Mouse (Mus musculus): ENCODE results near the gene Snd1. TPM values are rescaled to one million over a fixed set of nuclear protein-coding genes. Genes with fewer than 3 reads are reported as not detected.

Snd1 gene
- polyA plus RNA-seq, 1 experiment from 2014 or later: 79.3 TPM

GRCm38 (mm10) chr6:28717845-28718237 lies 242.9 kb downstream of the Snd1 start:
- TF ChIP-seq CTCF (IDR thresholded peaks at IDR 0.05; ENCODE audit: low read depth): no peak
- no peak overlapping the region for H3K27ac ChIP-seq
- ATAC-seq (replicated peaks; ENCODE audit: low FRiP score, low read depth) (no peak), DNase-seq (ENCODE audit: low spot score) (no peak)
- 0 out of 2 replicates have a peak, but pooled peaks cover 3% of the 10 kb centered on the region for H3K4me1 ChIP-seq (replicated peaks; ENCODE audit: insufficient read depth, low read length)
- H3K36me3 ChIP-seq (ENCODE audit: insufficient read depth, low read length): no peaks in the 10 kb centered on the region
- H3K9ac ChIP-seq (ENCODE audit: low read depth, low read length): no peak overlapping the region
- no peaks in the 10 kb centered on the region for H3K27me3 ChIP-seq (ENCODE audit: insufficient read depth, low read length)
- H3K4me2 ChIP-seq (ENCODE audit: low read length): no peak overlapping the region
- H3K9me3 ChIP-seq (replicated peaks; ENCODE audit: low read length): no peaks in the 10 kb centered on the region
- WGBS: 31% methylated on average over 4 of the region's 4 CpGs
- H3K4me3 ChIP-seq (replicated peaks; ENCODE audit: low read depth, low read length): no peak overlapping the region

- no peak overlapping the region for H3K27ac ChIP-seq
- H3K9me3 ChIP-seq (replicated peaks; ENCODE audit: low read length): no peaks in the 10 kb centered on the region
- ATAC-seq (replicated peaks; ENCODE audit: low FRiP score, low read depth) (no peak), DNase-seq (ENCODE audit: low spot score) (no peak)
- H3K4me3 ChIP-seq (replicated peaks; ENCODE audit: low read depth, low read length): no peak overlapping the region
- no peak overlapping the region for H3K4me2 ChIP-seq (ENCODE audit: low read length)
- no peak overlapping the region for H3K9ac ChIP-seq (ENCODE audit: low read depth, low read length)
- WGBS: 86% methylated on average over 9 of the region's 9 CpGs
- no peak for TF ChIP-seq CTCF (IDR thresholded peaks at IDR 0.05; ENCODE audit: low read depth)
- 0 out of 2 replicates have a peak, but pooled peaks cover 2% of the 10 kb centered on the region for H3K36me3 ChIP-seq (ENCODE audit: insufficient read depth, low read length)
- H3K4me1 ChIP-seq (replicated peaks; ENCODE audit: insufficient read depth, low read length): 0 out of 2 replicates have a peak, but pooled peaks cover 3% of the 10 kb centered on the region
- no peaks in the 10 kb centered on the region for H3K27me3 ChIP-seq (ENCODE audit: insufficient read depth, low read length)
Measured at GRCm38 (mm10) chr6:28720391-28721171, 245.6 kb downstream of the Snd1 start.

- WGBS: 18% methylated on average over 2 of the region's 2 CpGs
- no peaks in the 10 kb centered on the region for H3K4me1 ChIP-seq (replicated peaks; ENCODE audit: insufficient read depth, low read length)
- no peak overlapping the region for H3K4me3 ChIP-seq (replicated peaks; ENCODE audit: low read depth, low read length)
- 0 out of 2 replicates have a peak, but pooled peaks cover 6% of the 10 kb centered on the region for H3K36me3 ChIP-seq (ENCODE audit: insufficient read depth, low read length)
- no peak overlapping the region for H3K4me2 ChIP-seq (ENCODE audit: low read length)
- H3K27me3 ChIP-seq (ENCODE audit: insufficient read depth, low read length): no peaks in the 10 kb centered on the region
- DNase-seq (ENCODE audit: low spot score) (no peak), ATAC-seq (replicated peaks; ENCODE audit: low FRiP score, low read depth) (no peak)
- no peak overlapping the region for H3K27ac ChIP-seq
- no peak overlapping the region for H3K9ac ChIP-seq (ENCODE audit: low read depth, low read length)
- no peaks in the 10 kb centered on the region for H3K9me3 ChIP-seq (replicated peaks; ENCODE audit: low read length)
- TF ChIP-seq CTCF (IDR thresholded peaks at IDR 0.05; ENCODE audit: low read depth): no peak
Measured at GRCm38 (mm10) chr6:28723059-28723458, 248.1 kb downstream of the Snd1 start.

- WGBS: 78% methylated on average over 5 of the region's 5 CpGs
- DNase-seq (ENCODE audit: low spot score) (no peak), ATAC-seq (replicated peaks; ENCODE audit: low FRiP score, low read depth) (no peak)
- Histone ChIP-seq H3K27me3 (ENCODE audit: insufficient read depth, low read length) (no peaks in the 10 kb centered on the region), H3K9me3 (replicated peaks; ENCODE audit: low read length) (no peaks in the 10 kb centered on the region), H3K4me1 (replicated peaks; ENCODE audit: insufficient read depth, low read length) (no peaks in the 10 kb centered on the region), H3K36me3 (ENCODE audit: insufficient read depth, low read length) (0 out of 2 replicates have a peak, but pooled peaks cover 6% of the 10 kb centered on the region), H3K4me2 (ENCODE audit: low read length) (no peak overlapping the region), H3K9ac (ENCODE audit: low read depth, low read length) (no peak overlapping the region), H3K4me3 (replicated peaks; ENCODE audit: low read depth, low read length) (no peak overlapping the region), H3K27ac (no peak overlapping the region)
- TF ChIP-seq CTCF (IDR thresholded peaks at IDR 0.05; ENCODE audit: low read depth): no peak
Measured at GRCm38 (mm10) chr6:28724776-28725175, 249.8 kb downstream of the Snd1 start.

GRCm38 (mm10) chr6:28729236-28729635 lies 254.3 kb downstream of the Snd1 start:
- WGBS: 52% methylated on average over 3 of the region's 3 CpGs
- H3K4me3 ChIP-seq (replicated peaks; ENCODE audit: low read depth, low read length): no peak overlapping the region
- H3K9me3 ChIP-seq (replicated peaks; ENCODE audit: low read length): no peaks in the 10 kb centered on the region
- no peak overlapping the region for H3K4me2 ChIP-seq (ENCODE audit: low read length)
- H3K4me1 ChIP-seq (replicated peaks; ENCODE audit: insufficient read depth, low read length): no peaks in the 10 kb centered on the region
- TF ChIP-seq CTCF (IDR thresholded peaks at IDR 0.05; ENCODE audit: low read depth): no peak
- H3K27me3 ChIP-seq (ENCODE audit: insufficient read depth, low read length): no peaks in the 10 kb centered on the region
- ATAC-seq (replicated peaks; ENCODE audit: low FRiP score, low read depth) (no peak), DNase-seq (ENCODE audit: low spot score) (no peak)
- H3K36me3 ChIP-seq (ENCODE audit: insufficient read depth, low read length): 0 out of 2 replicates have a peak, but pooled peaks cover 6% of the 10 kb centered on the region
- H3K27ac ChIP-seq: no peak overlapping the region
- no peak overlapping the region for H3K9ac ChIP-seq (ENCODE audit: low read depth, low read length)

GRCm38 (mm10) chr6:28729649-28730048 lies 254.7 kb downstream of the Snd1 start:
- Histone ChIP-seq H3K27me3 (ENCODE audit: insufficient read depth, low read length) (no peaks in the 10 kb centered on the region), H3K36me3 (ENCODE audit: insufficient read depth, low read length) (0 out of 2 replicates have a peak, but pooled peaks cover 6% of the 10 kb centered on the region), H3K9me3 (replicated peaks; ENCODE audit: low read length) (no peaks in the 10 kb centered on the region), H3K4me3 (replicated peaks; ENCODE audit: low read depth, low read length) (no peak overlapping the region), H3K4me1 (replicated peaks; ENCODE audit: insufficient read depth, low read length) (no peaks in the 10 kb centered on the region), H3K27ac (no peak overlapping the region), H3K4me2 (ENCODE audit: low read length) (no peak overlapping the region), H3K9ac (ENCODE audit: low read depth, low read length) (no peak overlapping the region)
- TF ChIP-seq CTCF (IDR thresholded peaks at IDR 0.05; ENCODE audit: low read depth): no peak
- WGBS: 57% methylated on average over 2 of the region's 2 CpGs
- no peak for DNase-seq (ENCODE audit: low spot score)
- ATAC-seq (replicated peaks; ENCODE audit: low FRiP score, low read depth): no peak

All from kidney, postnatal 0 days (tissue).